Comparison of ENCODE assay signal across 8 mouse cellular contexts in genomic region chr1:69108159-69108925, GRCm38 (mm10). TPM values are rescaled to one million over a fixed set of nuclear protein-coding genes. Genes with fewer than 3 reads are reported as not detected.
A peak's percentile ranks its signal among the peaks of the same experiment; 100 is the strongest.
DNase-seq lines count a peak whose midpoint lies in the region; ATAC-seq and TF ChIP-seq lines count a peak whose summit lies in the region.
"Had no signal": no experiment of that assay in that cellular context is flagged by ENCODE, and none has a peak within 500 bp of the region (broad histone marks: within the 10 kb centered on the region; RNA-seq: fewer than 3 reads in every experiment).

No protein-coding gene starts in this region.

- H3K4me1 ChIP-seq in intestine, postnatal 0 days (replicated peaks; ENCODE audit: control insufficient read depth, insufficient read depth, low read length) = 0 out of 2 replicates have a peak, but pooled peaks cover 8% of the 10 kb centered on the region
- peaks cover 37% of the 10 kb centered on the region for H3K4me1 ChIP-seq in limb, embryonic 10.5 days
- H3K4me1 ChIP-seq in midbrain, embryonic 10.5 days = peaks cover 34% of the 10 kb centered on the region

- TF ChIP-seq CTCF in intestine, postnatal 0 days (IDR thresholded peaks at IDR 0.05; ENCODE audit: low read depth) = no peak

- H3K36me3 ChIP-seq in intestine, postnatal 0 days (ENCODE audit: control insufficient read depth, insufficient read depth) = no peaks in the 10 kb centered on the region
- no peaks in the 10 kb centered on the region for H3K36me3 ChIP-seq in limb, embryonic 10.5 days
- H3K36me3 ChIP-seq in midbrain, embryonic 10.5 days = no peaks in the 10 kb centered on the region

- peak; percentile 59 for DNase-seq in adrenal gland, postnatal 14 days
- peak; percentile 75 for DNase-seq in cerebellum, adult 9-10 months
- DNase-seq in limb, embryonic 10.5 days (ENCODE audit: low spot score) = peak; percentile 57
- peak; percentile 76 for DNase-seq in midbrain, embryonic 10.5 days (ENCODE audit: low spot score)
- DNase-seq in testis, postnatal 10 days (ENCODE audit: low spot score) = peak; percentile 81

- H3K4me3 ChIP-seq in intestine, postnatal 0 days (ENCODE audit: low read depth, low read length) = peak overlapping the region; percentile 46
- peak overlapping the region; percentile 64 for H3K4me3 ChIP-seq in limb, embryonic 10.5 days
- H3K4me3 ChIP-seq in midbrain, embryonic 10.5 days = peak overlapping the region; percentile 89
- H3K4me3 ChIP-seq: erythroblast, embryonic 14.5 days had no signal

- no peak overlapping the region for H3K27ac ChIP-seq in intestine, postnatal 0 days (ENCODE audit: low read depth, low read length)
- no peak overlapping the region for H3K27ac ChIP-seq in limb, embryonic 10.5 days
- peak overlapping the region; percentile 93 for H3K27ac ChIP-seq in midbrain, embryonic 10.5 days (replicated peaks)

- H3K9ac ChIP-seq in intestine, postnatal 0 days (ENCODE audit: low read depth, low read length) = no peak overlapping the region

- 6% methylated on average over 20 of the region's 20 CpGs for WGBS in intestine, postnatal 0 days
- WGBS in limb, embryonic 10.5 days = 4% methylated on average over 20 of the region's 20 CpGs
- WGBS in midbrain, embryonic 10.5 days = 3% methylated on average over 20 of the region's 20 CpGs

- peak overlapping the region; percentile 99 for H3K4me2 ChIP-seq in intestine, postnatal 0 days (replicated peaks; ENCODE audit: low read depth)

- ATAC-seq in granulocyte monocyte progenitor cell, adult 5-6 weeks (replicated peaks; ENCODE audit: poor library complexity, severe bottlenecking) = peak; percentile 37
- no peak for ATAC-seq in intestine, postnatal 0 days

- H3K9me3 ChIP-seq in intestine, postnatal 0 days (ENCODE audit: control insufficient read depth) = no peaks in the 10 kb centered on the region
- no peaks in the 10 kb centered on the region for H3K9me3 ChIP-seq in limb, embryonic 10.5 days (replicated peaks)
- H3K9me3 ChIP-seq in midbrain, embryonic 10.5 days (replicated peaks) = no peaks in the 10 kb centered on the region

- peaks cover 52% of the 10 kb centered on the region for H3K27me3 ChIP-seq in intestine, postnatal 0 days (replicated peaks; ENCODE audit: control insufficient read depth, insufficient read depth, low read length)
- H3K27me3 ChIP-seq in limb, embryonic 10.5 days (ENCODE audit: low read depth, poor library complexity, severe bottlenecking) = peaks cover 68% of the 10 kb centered on the region
- peaks cover 30% of the 10 kb centered on the region for H3K27me3 ChIP-seq in midbrain, embryonic 10.5 days (ENCODE audit: low read depth, poor library complexity, severe bottlenecking)

RNA-seq across cellular contexts. Expression of gene Erbb4, which starts 0.5 kb away (rescaled TPM):
- 0.59 and 0.60 TPM in 2 replicates for total RNA-seq in adrenal gland, postnatal 14 days (2021)
- not detected in 2 replicates for total RNA-seq in granulocyte monocyte progenitor cell, adult 5-6 weeks (2014; fragmentation: Nextera tagmentation)
- total RNA-seq in granulocyte monocyte progenitor cell, adult 5-6 weeks (2017) = not detected in 2 replicates
- 0.03 TPM in 1 of 2 replicates, not detected in the other for polyA plus RNA-seq in intestine, postnatal 0 days (2015; fragmentation: Nextera tagmentation; extraction: Ambion mirVana)
- polyA plus RNA-seq in limb, embryonic 10.5 days (2016; fragmentation: Nextera tagmentation; extraction: Ambion mirVana) = 0.16 TPM in 1 of 2 replicates, not detected in the other
- polyA plus RNA-seq in midbrain, embryonic 10.5 days (2016; fragmentation: Nextera tagmentation; extraction: Ambion mirVana) = 3.4 and 6.1 TPM in 2 replicates
- polyA plus RNA-seq: erythroblast, embryonic 14.5 days had no signal
